In genomic region chr14:73524766-73525448, GRCm38 (mm10) we compare ENCODE assay signal across 7 mouse cellular contexts. TPM values are rescaled to one million over a fixed set of nuclear protein-coding genes. Genes with fewer than 3 reads are reported as not detected.
DNase-seq lines count a peak whose midpoint lies in the region; ATAC-seq lines count a peak whose summit lies in the region.

Gene Sucla2 (plus strand): TSS chr14:73525319.

- H3K9me3 ChIP-seq in intestine, embryonic 15.5 days, result no peaks in the 10 kb centered on the region
- H3K9me3 ChIP-seq in midbrain, embryonic 10.5 days (replicated peaks), result no peaks in the 10 kb centered on the region

- no peaks in the 10 kb centered on the region for H3K4me1 ChIP-seq in intestine, embryonic 15.5 days (replicated peaks)
- H3K4me1 ChIP-seq in midbrain, embryonic 10.5 days, result 0 out of 2 replicates have a peak, but pooled peaks cover 3% of the 10 kb centered on the region

- H3K27me3 ChIP-seq in intestine, embryonic 15.5 days (replicated peaks), result no peaks in the 10 kb centered on the region
- no peaks in the 10 kb centered on the region for H3K27me3 ChIP-seq in midbrain, embryonic 10.5 days (ENCODE audit: low read depth, poor library complexity, severe bottlenecking)

- under 1% methylated on average over 41 of the region's 41 CpGs for whole genome bisulfite sequencing in intestine, embryonic 15.5 days
- WGBS in midbrain, embryonic 10.5 days, result 2% methylated on average over 41 of the region's 41 CpGs

- intact Hi-C loops in gastrocnemius, postnatal 36 days (cut with DNase I), result loop anchor here (2.0 kb wide), 1 partner anchor 28 kb away; no protein-coding TSS in a partner anchor
- intact Hi-C loops in left cerebral cortex, postnatal 25 days (cut with DNase I), result loop anchor here (5.0 kb wide), 2 partner anchors 1182 to 1197 kb away; no protein-coding TSS in a partner anchor

- peak within 1 kb of the TSS; percentile 51 for H3K4me3 ChIP-seq in intestine, embryonic 15.5 days (replicated peaks)
- H3K4me3 ChIP-seq in midbrain, embryonic 10.5 days, result peak within 1 kb of the TSS; percentile 55

- DNase-seq in adrenal gland, adult 2 months, result peak; percentile 94
- peak; percentile 92 for DNase-seq in embryo, embryonic 11.5 days (ENCODE audit: low read depth, low spot score)
- peak; percentile 91 to 97 for DNase-seq in gastrocnemius, postnatal 36 days
- DNase-seq in left cerebral cortex, postnatal 25 days (ENCODE audit: low spot score in 2 of 2), result peak; percentile 97
- DNase-seq in midbrain, embryonic 10.5 days (ENCODE audit: low spot score), result peak; percentile 94
- DNase-seq in right cerebral cortex, postnatal 4 days, result peak; percentile 97

- H3K36me3 ChIP-seq in intestine, embryonic 15.5 days, result no peaks in the 10 kb centered on the region
- H3K36me3 ChIP-seq in midbrain, embryonic 10.5 days, result no peaks in the 10 kb centered on the region

- ATAC-seq in intestine, embryonic 15.5 days, result peak; percentile 100

- H3K9ac ChIP-seq in intestine, embryonic 15.5 days, result peak within 1 kb of the TSS; percentile 48; the same call in 1 of the 2 replicates

- H3K4me2 ChIP-seq in intestine, embryonic 15.5 days (replicated peaks), result peak within 1 kb of the TSS; percentile 53

- H3K27ac ChIP-seq in intestine, embryonic 15.5 days, result peak within 1 kb of the TSS; percentile 83
- H3K27ac ChIP-seq in midbrain, embryonic 10.5 days (replicated peaks), result peak within 1 kb of the TSS; percentile 89

RNA-seq across cellular contexts. Expression of gene Sucla2, which starts in this region (rescaled TPM):
- total RNA-seq in adrenal gland, adult 2 months (2021), result 100 to 1,000 TPM; 303 to 488 TPM
- 25.6 and 34.3 TPM in 2 replicates for polyA plus RNA-seq in adrenal gland, adult 2 months (2012; rRNA removed)
- total RNA-seq in gastrocnemius, postnatal 36 days (2021), result 100 to 1,000 TPM; 486 to 490 TPM
- 117 and 132 TPM in 2 replicates for polyA plus RNA-seq in intestine, embryonic 15.5 days (2015; fragmentation: Nextera tagmentation; extraction: Ambion mirVana)
- 100 to 1,000 TPM; 146 to 164 TPM for total RNA-seq in left cerebral cortex, postnatal 25 days (2021)
- 104 and 109 TPM in 2 replicates for polyA plus RNA-seq in midbrain, embryonic 10.5 days (2016; fragmentation: Nextera tagmentation; extraction: Ambion mirVana)

Comparison
In these comparisons a context has a peak if more than half of its experiments do, and no peak if none do; other contexts are left out.
1. Peak in every context shown above with its lines: DNase-seq, ATAC-seq, H3K4me3 ChIP-seq and H3K27ac ChIP-seq.